Mouse (Mus musculus) lung, postnatal 0 days (tissue): ENCODE measurements at regions not wholly inside any gene's neighbourhood (a gene's known extent, or its start where the extent isn't known, plus 50 kb on each side); places are given as distances from the start of the nearest gene placed in this dataset.

Experiments
- CTCF ChIP-seq: IDR thresholded peaks from 2 replicates; pipeline ENCODE4 v1.5.1; 2016; ENCODE audit warnings: antibody characterized with exemption, mild to moderate bottlenecking
- EP300 ChIP-seq: IDR thresholded peaks from 2 replicates; pipeline ENCODE4 v1.6.1; 2016; ENCODE audit warnings: antibody characterized with exemption, mild to moderate bottlenecking, control low read depth

- TF ChIP-seq CTCF (no peak), EP300 (no peak)
Measured at GRCm38 (mm10) chr17:93409329-93409728, 210.5 kb downstream of the Adcyap1 start.
